Mouse (Mus musculus) liver, embryonic 12.5 days (tissue): ENCODE results near the gene Neurog1. TPM values are rescaled to one million over a fixed set of nuclear protein-coding genes. Genes with fewer than 3 reads are reported as not detected.

ENCODE experiments used
- ATAC-seq: fragments of 200-750 bp; cut with Nextera tagmentation; 2 replicates; pipeline ENCODE4 v1.8.0; 2017; ENCODE audit warnings: moderate number of reproducible peaks, mild to moderate bottlenecking, moderate library complexity
- H3K27ac ChIP-seq: fragments of 300-500 bp; sonication (generic); 2 replicates; pipeline ENCODE4 v1.5.1; 2016; ENCODE audit warnings: mild to moderate bottlenecking
- H3K27me3 ChIP-seq: fragments of 300-500 bp; sonication (generic); replicated peaks from 2 replicates; pipeline ENCODE4 v1.6.1; 2016; ENCODE audit warnings: mild to moderate bottlenecking, moderate library complexity
- H3K36me3 ChIP-seq: fragments of 300-500 bp; sonication (generic); 2 replicates; pipeline ENCODE4 v1.6.1; 2016; ENCODE audit warnings: mild to moderate bottlenecking, moderate library complexity
- H3K4me1 ChIP-seq: fragments of 300-500 bp; sonication (generic); 2 replicates; pipeline ENCODE4 v1.6.1; 2016
- H3K4me2 ChIP-seq: fragments of 300-500 bp; sonication (generic); 2 replicates; pipeline ENCODE4 v1.6.1; 2016; ENCODE audit warnings: mild to moderate bottlenecking, moderate library complexity
- H3K4me3 ChIP-seq: fragments of 300-500 bp; sonication (generic); 2 replicates; pipeline ENCODE4 v1.5.1; 2016; ENCODE audit warnings: mild to moderate bottlenecking, moderate library complexity
- H3K9ac ChIP-seq: fragments of 300-500 bp; sonication (generic); 2 replicates; pipeline ENCODE4 v1.6.1; 2016; ENCODE audit warnings: mild to moderate bottlenecking, moderate library complexity
- H3K9me3 ChIP-seq: fragments of 300-500 bp; sonication (generic); replicated peaks from 2 replicates; pipeline ENCODE4 v1.6.1; 2016; ENCODE audit warnings: mild to moderate bottlenecking, moderate library complexity
- WGBS: fragments of 180-500 bp; shearing (Covaris S2); methylation state at CpG from one replicate; pipeline ENCODE4 v1.1.7; 2016; ENCODE audit not compliant: insufficient replicate concordance; 5-methylcytosine and 5-hydroxymethylcytosine counted together
- polyA plus RNA-seq: library from polyadenylated mRNA; unstranded; fragments of >200 nt; fragmentation: Nextera tagmentation; extraction: Ambion mirVana; gene quantifications from 2 replicates; pipeline ENCODE4 v1.2.1, GENCODE M21; 2016

The Neurog1 gene
- polyA plus RNA-seq, 1 experiment from 2014 or later, result not detected

- no peaks in the 10 kb centered on the region for H3K4me1 ChIP-seq
- H3K9ac ChIP-seq, result no peak overlapping the region
- no peak overlapping the region for H3K4me3 ChIP-seq
- ATAC-seq, result no peak
- H3K27ac ChIP-seq, result no peak overlapping the region
- H3K9me3 ChIP-seq, result no peaks in the 10 kb centered on the region
- H3K4me2 ChIP-seq, result no peak overlapping the region
- no peaks in the 10 kb centered on the region for H3K27me3 ChIP-seq
- H3K36me3 ChIP-seq, result no peaks in the 10 kb centered on the region
- 24% methylated on average over 8 of the region's 8 CpGs for WGBS
These were observed 27.5 kb upstream of the Neurog1 start for GRCm38 (mm10) chr13:56279439-56279838.

GRCm38 (mm10) chr13:56275171-56275570 lies 23.2 kb upstream of the Neurog1 start:
- H3K27me3 ChIP-seq, result no peaks in the 10 kb centered on the region; the same call in 1 of the 2 replicates
- no peak for ATAC-seq
- H3K27ac ChIP-seq, result no peak overlapping the region
- no peaks in the 10 kb centered on the region for H3K4me1 ChIP-seq
- no peak overlapping the region for H3K4me2 ChIP-seq
- H3K36me3 ChIP-seq, result no peaks in the 10 kb centered on the region
- no peak overlapping the region for H3K9ac ChIP-seq
- H3K4me3 ChIP-seq, result no peak overlapping the region
- WGBS, result 44% methylated on average over 2 of the region's 2 CpGs
- H3K9me3 ChIP-seq, result no peaks in the 10 kb centered on the region

DNA sequence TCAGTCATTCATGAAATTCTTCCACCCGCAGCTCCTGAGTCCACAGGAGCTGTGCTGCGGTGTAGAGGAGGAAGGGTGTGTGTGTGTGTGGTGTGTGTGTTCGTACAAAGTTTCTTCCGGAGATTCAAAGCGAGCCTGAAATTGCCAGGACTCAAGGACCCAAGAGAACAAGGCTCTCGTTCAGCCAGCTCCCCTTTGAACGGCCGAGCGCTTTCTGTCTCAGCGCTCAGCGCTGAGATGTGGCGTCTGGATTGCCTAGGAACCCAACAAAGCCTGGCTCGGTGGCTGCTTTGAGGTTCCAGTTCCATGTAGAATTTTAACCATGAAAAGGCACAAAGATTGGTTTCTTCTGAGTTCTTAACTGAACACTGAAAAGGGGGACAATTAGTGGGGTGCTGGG lies 18.2 kb upstream of the Neurog1 start:
- 63% methylated on average over 13 of the region's 13 CpGs for WGBS
- peaks cover 10% of the 10 kb centered on the region for H3K27me3 ChIP-seq

DNA sequence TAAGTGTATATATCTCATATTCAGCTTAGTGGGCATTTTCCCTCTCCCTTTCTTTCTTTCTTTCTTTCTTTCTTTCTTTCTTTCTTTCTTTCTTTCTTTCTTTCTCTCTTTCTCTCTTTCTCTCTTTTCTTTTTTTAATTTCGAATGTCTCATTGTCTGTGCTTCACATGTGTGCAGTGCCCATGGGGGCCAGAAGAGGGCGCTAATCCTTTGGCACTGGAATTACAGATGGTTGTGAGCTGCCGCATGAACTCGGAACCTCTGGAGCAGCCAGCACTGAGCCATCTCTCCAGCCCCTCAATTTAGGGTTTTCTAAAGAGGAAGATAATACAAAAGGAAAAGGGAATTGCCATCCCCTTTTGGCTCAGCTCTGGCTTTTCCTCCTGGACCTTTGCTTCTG lies 15.4 kb upstream of the Neurog1 start:
- Histone ChIP-seq H3K4me1 (no peaks in the 10 kb centered on the region), H3K9ac (no peak overlapping the region), H3K4me3 (no peak overlapping the region), H3K9me3 (0 out of 2 replicates have a peak, but pooled peaks cover 4% of the 10 kb centered on the region), H3K27ac (no peak overlapping the region), H3K4me2 (no peak overlapping the region), H3K36me3 (no peaks in the 10 kb centered on the region), H3K27me3 (peaks cover 33% of the 10 kb centered on the region)
- ATAC-seq, result no peak
- 58% methylated on average over 4 of the region's 4 CpGs for WGBS

More for the DNA sequence above, 18.2 kb upstream of the Neurog1 start:
- Histone ChIP-seq H3K4me1 (no peaks in the 10 kb centered on the region), H3K27ac (no peak overlapping the region), H3K4me3 (no peak overlapping the region), H3K9me3 (0 out of 2 replicates have a peak, but pooled peaks cover 4% of the 10 kb centered on the region), H3K36me3 (no peaks in the 10 kb centered on the region), H3K4me2 (no peak overlapping the region), H3K9ac (no peak overlapping the region)
- ATAC-seq, result no peak

DNA sequence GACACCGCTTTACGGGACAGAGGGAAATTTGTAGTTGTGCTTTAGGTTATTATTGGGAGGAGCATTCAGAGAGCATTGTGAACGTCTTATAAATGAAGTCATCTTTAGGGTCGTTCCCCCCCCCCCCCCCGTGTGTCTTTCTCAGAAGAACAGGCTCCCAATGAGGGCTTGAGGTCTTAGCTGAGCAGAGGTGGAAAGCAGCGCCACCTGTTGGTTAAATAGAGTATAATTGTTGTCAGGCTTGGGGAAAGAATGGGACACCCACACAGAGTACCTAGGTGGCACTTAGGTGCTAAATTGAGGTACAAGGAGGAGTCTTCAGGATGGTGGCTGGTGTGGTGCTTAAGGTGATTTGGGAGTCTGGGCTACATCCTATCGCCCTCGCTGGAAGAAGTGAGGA lies 14.5 kb upstream of the Neurog1 start:
- Histone ChIP-seq H3K4me2 (no peak overlapping the region), H3K4me3 (no peak overlapping the region), H3K27ac (no peak overlapping the region), H3K36me3 (no peaks in the 10 kb centered on the region), H3K27me3 (peaks cover 43% of the 10 kb centered on the region), H3K9ac (no peak overlapping the region), H3K4me1 (no peaks in the 10 kb centered on the region), H3K9me3 (0 out of 2 replicates have a peak, but pooled peaks cover 4% of the 10 kb centered on the region)
- ATAC-seq, result no peak
- 33% methylated on average over 8 of the region's 8 CpGs for WGBS

- Histone ChIP-seq H3K9ac (no peak overlapping the region), H3K36me3 (no peaks in the 10 kb centered on the region), H3K4me3 (no peak overlapping the region), H3K4me2 (no peak overlapping the region), H3K27me3 (peaks cover 50% of the 10 kb centered on the region), H3K4me1 (no peaks in the 10 kb centered on the region), H3K27ac (no peak overlapping the region), H3K9me3 (0 out of 2 replicates have a peak, but pooled peaks cover 4% of the 10 kb centered on the region)
- WGBS, result 49% methylated on average over 5 of the region's 5 CpGs
- no peak for ATAC-seq
These were observed 13.7 kb upstream of the Neurog1 start for GRCm38 (mm10) chr13:56265661-56266060.

GRCm38 (mm10) chr13:56262269-56262668 lies 10.3 kb upstream of the Neurog1 start:
- H3K4me3 ChIP-seq, result no peak overlapping the region
- WGBS, result 49% methylated on average over 4 of the region's 4 CpGs
- H3K36me3 ChIP-seq, result no peaks in the 10 kb centered on the region
- no peak overlapping the region for H3K4me2 ChIP-seq
- no peaks in the 10 kb centered on the region for H3K4me1 ChIP-seq
- no peak overlapping the region for H3K9ac ChIP-seq
- no peak for ATAC-seq
- no peaks in the 10 kb centered on the region for H3K9me3 ChIP-seq
- H3K27ac ChIP-seq, result no peak overlapping the region
- H3K27me3 ChIP-seq, result peaks cover 84% of the 10 kb centered on the region

- Histone ChIP-seq H3K4me2 (no peak overlapping the region), H3K27ac (no peak overlapping the region), H3K9ac (no peak overlapping the region), H3K36me3 (no peaks in the 10 kb centered on the region), H3K9me3 (no peaks in the 10 kb centered on the region), H3K27me3 (peaks cover 95% of the 10 kb centered on the region), H3K4me1 (no peaks in the 10 kb centered on the region), H3K4me3 (no peak overlapping the region)
- WGBS, result 7% methylated on average over 17 of the region's 17 CpGs
- no peak for ATAC-seq
These were observed 8.4 kb upstream of the Neurog1 start for GRCm38 (mm10) chr13:56260344-56260780.

GRCm38 (mm10) chr13:56259926-56260250 lies 7.9 kb upstream of the Neurog1 start:
- H3K9ac ChIP-seq, result no peak overlapping the region
- H3K4me3 ChIP-seq, result no peak overlapping the region
- H3K9me3 ChIP-seq, result no peaks in the 10 kb centered on the region
- H3K4me2 ChIP-seq, result no peak overlapping the region
- H3K4me1 ChIP-seq, result no peaks in the 10 kb centered on the region
- 1% methylated on average over 5 of the region's 5 CpGs for WGBS
- no peak overlapping the region for H3K27ac ChIP-seq
- ATAC-seq, result no peak
- peaks cover 96% of the 10 kb centered on the region for H3K27me3 ChIP-seq
- no peaks in the 10 kb centered on the region for H3K36me3 ChIP-seq

DNA sequence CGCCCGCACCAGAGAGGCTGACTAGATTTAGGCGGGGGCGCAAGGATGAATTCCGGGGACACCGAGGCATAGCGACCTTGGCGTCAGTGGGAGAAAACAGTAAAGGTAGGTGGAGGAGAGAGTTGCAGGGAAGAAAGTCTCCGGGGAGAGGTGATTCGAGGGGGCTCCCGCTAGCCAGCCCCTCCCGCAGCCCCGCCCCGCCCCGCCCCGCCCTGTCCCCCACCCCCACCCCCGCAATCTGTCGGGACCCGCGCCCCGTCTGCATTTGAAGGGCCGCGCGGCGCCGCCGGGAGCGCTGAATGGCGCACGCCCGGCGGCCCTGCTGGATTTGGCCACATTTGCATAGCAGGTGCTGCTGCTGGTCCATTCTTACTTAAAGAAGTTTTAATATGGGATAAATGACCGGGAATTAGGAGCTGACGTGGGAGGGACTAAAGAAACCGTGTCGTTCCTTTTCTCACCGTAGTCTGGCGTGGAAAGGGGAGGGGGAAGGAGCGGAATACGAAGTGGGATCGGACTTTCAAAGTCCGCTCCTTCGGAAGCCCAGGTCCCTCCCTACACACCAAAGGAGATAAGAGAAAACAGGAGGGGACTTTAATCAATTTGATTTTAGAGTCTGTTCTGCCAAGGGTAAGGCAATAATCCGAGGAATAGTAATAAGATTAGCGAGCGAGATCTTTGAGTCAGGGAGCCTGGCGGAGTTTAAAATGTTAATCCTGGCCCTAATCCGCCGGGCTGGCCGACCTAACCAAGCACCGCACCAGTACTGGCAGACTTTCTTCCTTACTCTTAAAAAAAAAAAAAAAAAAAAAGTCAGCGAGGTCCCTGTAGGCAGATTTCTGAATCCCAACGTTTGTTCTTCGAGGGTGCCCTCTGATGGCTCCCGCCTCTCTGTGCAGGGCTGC lies 7.3 kb upstream of the Neurog1 start:
- no peaks in the 10 kb centered on the region for H3K9me3 ChIP-seq
- no peak overlapping the region for H3K27ac ChIP-seq
- 3% methylated on average over 54 of the region's 55 CpGs for WGBS
- no peaks in the 10 kb centered on the region for H3K36me3 ChIP-seq
- H3K4me2 ChIP-seq, result 0 out of 2 replicates have a peak overlapping the region, but pooled peaks have one; percentile 6
- H3K27me3 ChIP-seq, result peaks cover 99% of the 10 kb centered on the region
- no peak for ATAC-seq
- H3K9ac ChIP-seq, result no peak overlapping the region
- H3K4me3 ChIP-seq, result no peak overlapping the region
- H3K4me1 ChIP-seq, result no peaks in the 10 kb centered on the region

GRCm38 (mm10) chr13:56258196-56259020 lies 6.4 kb upstream of the Neurog1 start:
- H3K4me2 ChIP-seq, result 0 out of 2 replicates have a peak overlapping the region, but pooled peaks have one; percentile 6
- no peak overlapping the region for H3K9ac ChIP-seq
- H3K27ac ChIP-seq, result no peak overlapping the region
- H3K27me3 ChIP-seq, result peaks cover 99% of the 10 kb centered on the region
- ATAC-seq, result no peak
- H3K4me3 ChIP-seq, result no peak overlapping the region
- no peaks in the 10 kb centered on the region for H3K9me3 ChIP-seq
- no peaks in the 10 kb centered on the region for H3K4me1 ChIP-seq
- no peaks in the 10 kb centered on the region for H3K36me3 ChIP-seq
- 3% methylated on average over 52 of the region's 52 CpGs for WGBS
